Mouse (Mus musculus) thymus, adult 2 months (tissue): ENCODE results near the gene Evx2.

ENCODE experiments used
- CTCF ChIP-seq: fragments of 200-500 bp; IDR thresholded peaks from 2 replicates; pipeline ENCODE4 v1.5.1; 2012; ENCODE audit warnings: mild to moderate bottlenecking, control low read depth, low read length, moderate library complexity, borderline replicate concordance; ENCODE audit not compliant: control insufficient read depth, poor library complexity, insufficient read depth; ENCODE audit errors: extremely low read depth
- POLR2A ChIP-seq: fragments of 200-500 bp; IDR thresholded peaks from 2 replicates; pipeline ENCODE4 v1.6.1; 2012; ENCODE audit warnings: mild to moderate bottlenecking, low read length, control low read depth, moderate library complexity; ENCODE audit not compliant: control insufficient read depth, poor library complexity, insufficient read depth; ENCODE audit errors: extremely low read depth

DNA sequence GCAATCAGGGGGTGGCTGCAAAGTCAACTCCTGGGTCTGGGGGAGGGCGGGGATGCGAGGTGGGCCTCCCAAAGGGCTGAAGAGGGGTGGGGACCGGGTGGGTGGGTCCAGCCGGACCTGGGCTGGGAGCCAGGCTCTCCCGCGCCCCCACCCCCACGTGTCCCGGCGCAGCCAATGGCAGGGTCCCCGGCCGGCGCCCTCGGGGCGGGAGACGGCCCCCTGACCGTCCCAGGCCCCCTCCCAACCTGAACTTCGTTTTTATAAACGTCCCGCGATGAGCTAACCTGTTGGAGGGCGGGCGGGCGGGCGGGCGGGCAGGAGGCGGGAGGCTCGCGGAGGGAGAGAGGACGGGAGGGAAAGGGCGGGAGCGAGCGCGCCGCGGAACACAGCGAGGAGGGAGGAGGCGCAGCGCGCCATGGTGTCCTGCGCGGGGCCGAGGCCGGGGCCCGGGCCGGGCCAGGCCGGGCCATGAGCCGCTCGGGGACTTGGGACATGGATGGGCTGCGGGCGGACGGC lies 8.5 kb upstream of the Evx2 start, which contains the start of gene Hoxd13:
- no peak for TF ChIP-seq CTCF
- TF ChIP-seq POLR2A = no peak
